Mouse (Mus musculus) forebrain, embryonic 15.5 days (tissue): ENCODE measurements around the gene Axin2. TPM values are rescaled to one million over a fixed set of nuclear protein-coding genes. Genes with fewer than 3 reads are reported as not detected.

Source experiments
- ATAC-seq: fragments of 200-750 bp; cut with Nextera tagmentation; replicated peaks from 2 replicates; pipeline ENCODE4 v1.8.0; 2017; ENCODE audit warnings: mild to moderate bottlenecking, moderate TSS enrichment, moderate library complexity
- H3K27ac ChIP-seq: fragments of 300-500 bp; sonication (generic); replicated peaks from 2 replicates; pipeline ENCODE4 v1.5.1; 2015; ENCODE audit warnings: mild to moderate bottlenecking, inconsistent platforms
- H3K27me3 ChIP-seq: fragments of 300-500 bp; sonication (generic); 2 replicates; pipeline ENCODE4 v1.6.1; 2015; ENCODE audit warnings: inconsistent platforms
- H3K36me3 ChIP-seq: fragments of 300-500 bp; sonication (generic); 2 replicates; pipeline ENCODE4 v1.6.1; 2015; ENCODE audit warnings: mild to moderate bottlenecking, inconsistent platforms
- H3K4me1 ChIP-seq: fragments of 300-500 bp; sonication (generic); 2 replicates; pipeline ENCODE4 v1.6.1; 2015; ENCODE audit warnings: inconsistent platforms
- H3K4me2 ChIP-seq: fragments of 300-500 bp; sonication (generic); replicated peaks from 2 replicates; pipeline ENCODE4 v1.6.1; 2015; ENCODE audit warnings: mild to moderate bottlenecking, inconsistent platforms
- H3K4me3 ChIP-seq: fragments of 300-500 bp; sonication (generic); 2 replicates; pipeline ENCODE4 v1.5.1; 2015; ENCODE audit warnings: mild to moderate bottlenecking, inconsistent platforms
- H3K9ac ChIP-seq: fragments of 300-500 bp; sonication (generic); replicated peaks from 2 replicates; pipeline ENCODE4 v1.6.1; 2015; ENCODE audit warnings: mild to moderate bottlenecking, inconsistent platforms
- H3K9me3 ChIP-seq: fragments of 300-500 bp; sonication (generic); 2 replicates; pipeline ENCODE4 v1.6.1; 2016; ENCODE audit warnings: inconsistent platforms
- WGBS: fragments of 180-500 bp; shearing (Covaris S2); methylation state at CpG from one replicate; pipeline ENCODE4 v1.1.7; 2015; ENCODE audit warnings: mixed read lengths; 5-methylcytosine and 5-hydroxymethylcytosine counted together
- polyA plus RNA-seq: library from polyadenylated mRNA; unstranded; fragments of >200 nt; fragmentation: Nextera tagmentation; extraction: Ambion mirVana; gene quantifications from 2 replicates; pipeline ENCODE4 v1.2.1, GENCODE M21; 2015

The Axin2 gene
- polyA plus RNA-seq, 1 experiment from 2014 or later = 6.7 TPM

GRCm38 (mm10) chr11:108924346-108924745, 4.2 kb downstream of the Axin2 start:
- no peak for ATAC-seq
- peaks cover 79% of the 10 kb centered on the region for H3K4me1 ChIP-seq
- H3K27ac ChIP-seq = no peak overlapping the region
- H3K36me3 ChIP-seq = no peaks in the 10 kb centered on the region
- no peaks in the 10 kb centered on the region for H3K27me3 ChIP-seq
- 19% methylated on average over 5 of the region's 5 CpGs for WGBS
- peak overlapping the region; percentile 94 for H3K4me2 ChIP-seq
- H3K4me3 ChIP-seq = peak overlapping the region; percentile 78
- 0 out of 2 replicates have a peak overlapping the region, but pooled peaks have one; percentile 22 for H3K9ac ChIP-seq
- H3K9me3 ChIP-seq = no peaks in the 10 kb centered on the region

GRCm38 (mm10) chr11:108925202-108925601, 5.1 kb downstream of the Axin2 start:
- no peaks in the 10 kb centered on the region for H3K36me3 ChIP-seq
- H3K4me3 ChIP-seq = peak overlapping the region; percentile 78
- peak overlapping the region; percentile 94 for H3K4me2 ChIP-seq
- ATAC-seq = no peak
- WGBS = 15% methylated on average over 6 of the region's 6 CpGs
- peak overlapping the region; percentile 25; the same call in 1 of the 2 replicates for H3K27ac ChIP-seq
- peaks cover 81% of the 10 kb centered on the region for H3K4me1 ChIP-seq
- H3K9ac ChIP-seq = no peak overlapping the region
- no peaks in the 10 kb centered on the region for H3K9me3 ChIP-seq
- no peaks in the 10 kb centered on the region for H3K27me3 ChIP-seq

- ATAC-seq = no peak
- H3K4me2 ChIP-seq = peak overlapping the region; percentile 94
- peak overlapping the region; percentile 25; the same call in 1 of the 2 replicates for H3K27ac ChIP-seq
- H3K4me3 ChIP-seq = peak overlapping the region; percentile 78; the same call in 1 of the 2 replicates
- peaks cover 87% of the 10 kb centered on the region for H3K4me1 ChIP-seq
- H3K9me3 ChIP-seq = no peaks in the 10 kb centered on the region
- WGBS = 57% methylated on average over 9 of the region's 9 CpGs
- no peaks in the 10 kb centered on the region for H3K27me3 ChIP-seq
- no peak overlapping the region for H3K9ac ChIP-seq
- H3K36me3 ChIP-seq = no peaks in the 10 kb centered on the region
These were observed 5.7 kb downstream of the Axin2 start for GRCm38 (mm10) chr11:108925826-108926225.

GRCm38 (mm10) chr11:108926345-108927092, 6.4 kb downstream of the Axin2 start:
- Histone ChIP-seq H3K4me3 (0 out of 2 replicates have a peak overlapping the region, but pooled peaks have one; percentile 13), H3K27ac (peak overlapping the region; percentile 23), H3K4me2 (peak overlapping the region; percentile 30), H3K9ac (peak overlapping the region; percentile 16; the same call in 1 of the 2 replicates), H3K27me3 (no peaks in the 10 kb centered on the region), H3K4me1 (peaks cover 90% of the 10 kb centered on the region), H3K36me3 (0 out of 2 replicates have a peak, but pooled peaks cover 4% of the 10 kb centered on the region), H3K9me3 (no peaks in the 10 kb centered on the region)
- ATAC-seq = no peak
- 30% methylated on average over 10 of the region's 10 CpGs for WGBS

- H3K9me3 ChIP-seq = no peaks in the 10 kb centered on the region
- H3K36me3 ChIP-seq = 0 out of 2 replicates have a peak, but pooled peaks cover 6% of the 10 kb centered on the region
- no peak for ATAC-seq
- H3K9ac ChIP-seq = peak overlapping the region; percentile 16; the same call in 1 of the 2 replicates
- H3K27me3 ChIP-seq = no peaks in the 10 kb centered on the region
- H3K4me3 ChIP-seq = peak overlapping the region; percentile 13; the same call in 1 of the 2 replicates
- peak overlapping the region; percentile 23 for H3K27ac ChIP-seq
- 35% methylated on average over 13 of the region's 13 CpGs for WGBS
- H3K4me2 ChIP-seq = peak overlapping the region; percentile 30
- H3K4me1 ChIP-seq = peaks cover 88% of the 10 kb centered on the region
These were observed 6.9 kb downstream of the Axin2 start for GRCm38 (mm10) chr11:108927093-108927444.

GRCm38 (mm10) chr11:108928096-108928495, 7.9 kb downstream of the Axin2 start:
- Histone ChIP-seq H3K27me3 (no peaks in the 10 kb centered on the region), H3K4me3 (no peak overlapping the region), H3K36me3 (peaks cover 16% of the 10 kb centered on the region; the same call in 1 of the 2 replicates), H3K4me1 (peaks cover 78% of the 10 kb centered on the region), H3K9me3 (no peaks in the 10 kb centered on the region), H3K27ac (no peak overlapping the region), H3K4me2 (0 out of 2 replicates have a peak overlapping the region, but pooled peaks have one; percentile 9), H3K9ac (no peak overlapping the region)
- no peak for ATAC-seq
- 22% methylated on average over 8 of the region's 8 CpGs for WGBS

GRCm38 (mm10) chr11:108928752-108929151, 8.6 kb downstream of the Axin2 start:
- H3K4me2 ChIP-seq = no peak overlapping the region
- H3K4me3 ChIP-seq = no peak overlapping the region; the same call in 1 of the 2 replicates
- peaks cover 73% of the 10 kb centered on the region for H3K4me1 ChIP-seq
- H3K27me3 ChIP-seq = no peaks in the 10 kb centered on the region
- H3K9me3 ChIP-seq = no peaks in the 10 kb centered on the region
- no peak overlapping the region for H3K27ac ChIP-seq
- peaks cover 19% of the 10 kb centered on the region; the same call in 1 of the 2 replicates for H3K36me3 ChIP-seq
- no peak for ATAC-seq
- WGBS = 9% methylated on average over 7 of the region's 7 CpGs
- H3K9ac ChIP-seq = no peak overlapping the region

DNA sequence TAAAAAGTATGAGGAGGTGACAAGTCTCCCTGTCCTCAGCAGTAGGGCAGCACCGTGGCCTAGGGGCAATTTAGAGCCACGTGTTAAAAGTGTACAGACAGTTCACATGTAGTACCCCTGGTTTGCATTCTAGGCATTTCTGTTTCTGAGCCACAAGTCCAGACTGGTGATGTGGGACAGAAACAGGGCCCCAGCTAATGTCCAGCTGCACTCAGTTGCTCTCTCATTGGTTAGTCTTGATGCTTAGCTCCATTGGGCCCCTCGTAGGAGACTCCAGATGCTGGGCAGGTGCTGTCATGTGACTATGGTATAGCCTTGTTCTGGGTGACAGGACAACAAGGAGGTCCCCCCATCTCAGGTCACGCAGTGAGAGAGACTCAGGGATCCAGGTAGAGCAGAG, 9.0 kb downstream of the Axin2 start:
- 43% methylated on average over 4 of the region's 4 CpGs for WGBS
- H3K27me3 ChIP-seq = no peaks in the 10 kb centered on the region
- H3K36me3 ChIP-seq = peaks cover 19% of the 10 kb centered on the region; the same call in 1 of the 2 replicates
- peaks cover 74% of the 10 kb centered on the region for H3K4me1 ChIP-seq
- no peak for ATAC-seq
- no peaks in the 10 kb centered on the region for H3K9me3 ChIP-seq
- no peak overlapping the region for H3K4me2 ChIP-seq
- H3K4me3 ChIP-seq = no peak overlapping the region
- no peak overlapping the region for H3K27ac ChIP-seq
- no peak overlapping the region for H3K9ac ChIP-seq

DNA sequence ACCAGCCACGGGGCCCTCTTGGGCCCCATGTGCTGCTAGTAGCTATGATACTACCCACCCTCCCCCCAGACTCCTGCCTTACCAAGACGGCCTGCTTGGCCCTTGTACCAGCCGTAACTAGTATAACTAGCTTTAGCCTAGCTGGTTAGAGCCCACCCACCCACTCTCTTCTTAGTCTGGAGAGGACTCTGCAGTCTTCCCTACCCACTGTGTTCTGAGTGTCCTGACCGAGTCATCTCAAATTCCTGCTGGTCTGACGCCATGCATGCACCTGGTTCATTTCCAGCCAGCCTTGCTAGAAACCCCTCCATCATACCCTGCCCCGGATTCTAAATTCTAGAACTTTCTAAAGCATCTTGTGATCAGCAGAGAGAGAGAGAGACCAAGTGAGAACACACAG, 9.6 kb downstream of the Axin2 start:
- Histone ChIP-seq H3K27ac (no peak overlapping the region), H3K9me3 (no peaks in the 10 kb centered on the region), H3K4me3 (no peak overlapping the region), H3K4me1 (peaks cover 74% of the 10 kb centered on the region), H3K9ac (no peak overlapping the region), H3K36me3 (peaks cover 19% of the 10 kb centered on the region; the same call in 1 of the 2 replicates), H3K27me3 (no peaks in the 10 kb centered on the region), H3K4me2 (no peak overlapping the region)
- 55% methylated on average over 6 of the region's 6 CpGs for WGBS
- ATAC-seq = no peak

GRCm38 (mm10) chr11:108930612-108931011, 10.5 kb downstream of the Axin2 start:
- H3K9ac ChIP-seq = no peak overlapping the region
- H3K36me3 ChIP-seq = peaks cover 19% of the 10 kb centered on the region; the same call in 1 of the 2 replicates
- 24% methylated on average over 2 of the region's 3 CpGs for WGBS
- H3K4me1 ChIP-seq = peaks cover 74% of the 10 kb centered on the region
- H3K27ac ChIP-seq = 0 out of 2 replicates have a peak overlapping the region, but pooled peaks have one; percentile 5
- no peak overlapping the region for H3K4me2 ChIP-seq
- H3K27me3 ChIP-seq = no peaks in the 10 kb centered on the region
- no peaks in the 10 kb centered on the region for H3K9me3 ChIP-seq
- ATAC-seq = no peak
- H3K4me3 ChIP-seq = no peak overlapping the region

DNA sequence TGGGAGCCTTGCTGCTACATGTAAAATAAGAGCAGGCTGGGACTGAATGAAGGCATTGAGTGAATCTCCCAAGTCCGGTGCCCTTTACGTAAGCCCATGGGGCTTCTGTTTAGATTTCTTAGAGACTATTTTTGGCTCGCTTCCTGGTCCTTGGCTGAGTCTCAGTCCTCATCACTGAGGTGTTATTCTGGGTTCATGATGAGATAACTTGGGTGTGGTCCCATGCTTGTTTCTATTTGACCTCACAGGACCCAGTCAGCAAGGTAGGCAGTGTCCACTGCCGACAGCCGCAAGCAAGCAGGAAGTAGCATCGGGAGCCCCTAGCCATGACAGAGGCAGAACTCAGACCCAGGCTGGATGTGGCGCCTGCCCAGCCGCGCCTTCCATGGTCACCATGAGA, 13.7 kb downstream of the Axin2 start:
- no peak overlapping the region for H3K9ac ChIP-seq
- H3K4me3 ChIP-seq = no peak overlapping the region
- no peak for ATAC-seq
- 61% methylated on average over 9 of the region's 9 CpGs for WGBS
- no peak overlapping the region for H3K4me2 ChIP-seq
- H3K27ac ChIP-seq = peak overlapping the region; percentile 11; the same call in 1 of the 2 replicates
- no peaks in the 10 kb centered on the region for H3K9me3 ChIP-seq
- H3K4me1 ChIP-seq = peaks cover 59% of the 10 kb centered on the region
- peaks cover 19% of the 10 kb centered on the region; the same call in 1 of the 2 replicates for H3K36me3 ChIP-seq
- no peaks in the 10 kb centered on the region for H3K27me3 ChIP-seq

DNA sequence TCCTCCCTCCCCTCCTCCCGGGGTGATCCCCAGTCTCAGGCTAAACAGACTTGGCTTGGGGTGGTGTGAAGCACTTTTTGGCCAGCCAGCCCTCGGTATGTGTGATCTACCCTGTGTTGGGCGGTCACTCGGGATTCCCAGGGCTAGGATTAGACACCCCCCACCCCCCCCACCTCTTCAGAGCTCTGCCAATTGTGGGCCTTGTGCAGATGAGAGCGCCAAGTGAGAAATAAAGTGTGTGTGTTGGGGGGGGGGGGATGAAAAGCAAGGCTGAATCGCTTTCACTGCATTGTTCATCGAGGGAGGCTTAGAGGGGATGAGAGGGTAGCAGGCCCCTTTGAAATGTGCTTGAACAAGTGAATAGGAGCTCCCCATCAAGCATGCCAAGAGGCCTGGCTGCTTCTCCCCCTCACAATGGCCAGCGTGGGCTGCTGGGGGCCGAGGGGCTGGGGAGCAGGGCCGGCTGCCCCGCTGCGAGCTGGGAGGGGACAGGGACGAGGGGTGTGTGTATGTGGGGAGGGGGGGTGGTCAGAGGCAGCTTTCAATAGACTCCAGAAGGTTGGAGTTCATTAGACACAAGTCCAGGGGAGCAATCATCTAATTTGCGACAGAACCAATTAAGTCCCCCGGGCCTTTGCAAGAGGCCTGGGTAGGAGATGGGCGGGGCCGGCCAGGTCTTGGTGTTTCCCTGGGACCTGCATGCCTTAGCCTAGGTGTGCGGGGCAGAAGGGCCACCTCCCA, 15.1 kb downstream of the Axin2 start:
- ATAC-seq = peak; percentile 84
- no peaks in the 10 kb centered on the region for H3K9me3 ChIP-seq
- peaks cover 26% of the 10 kb centered on the region for H3K36me3 ChIP-seq
- WGBS = 8% methylated on average over 18 of the region's 18 CpGs
- no peak overlapping the region for H3K9ac ChIP-seq
- peaks cover 50% of the 10 kb centered on the region for H3K4me1 ChIP-seq
- peak overlapping the region; percentile 14 for H3K4me2 ChIP-seq
- H3K27me3 ChIP-seq = no peaks in the 10 kb centered on the region
- H3K4me3 ChIP-seq = no peak overlapping the region
- H3K27ac ChIP-seq = peak overlapping the region; percentile 75
